Mouse (Mus musculus): ENCODE results near the gene Trpm3. TPM values are rescaled to one million over a fixed set of nuclear protein-coding genes. Genes with fewer than 3 reads are reported as not detected.

Gene Trpm3
- total and polyA plus RNA-seq, 2 experiments, result not detected

- Histone ChIP-seq H3K79me2 (ENCODE audit: control insufficient read depth, insufficient read depth, low read length) (no peaks in the 10 kb centered on the region), H3K27ac (replicated peaks; ENCODE audit: insufficient read depth, low read depth, low read length) (no peak overlapping the region), H3K4me3 (ENCODE audit: insufficient read depth, low read depth, low read length) (no peak overlapping the region), H3K9ac (ENCODE audit: low read depth, low read length) (no peak overlapping the region), H3K27me3 (ENCODE audit: control insufficient read depth, insufficient read depth, low read length) (no peaks in the 10 kb centered on the region), H3K4me1 (ENCODE audit: control insufficient read depth, insufficient read depth, low read length) (no peaks in the 10 kb centered on the region), H3K36me3 (ENCODE audit: control insufficient read depth, insufficient read depth, low read length) (no peaks in the 10 kb centered on the region)
- TF ChIP-seq POLR2A (IDR thresholded peaks at IDR 0.05; ENCODE audit: extremely low read depth, insufficient read depth, low read length) (no peak), CTCF (IDR thresholded peaks at IDR 0.05; ENCODE audit: low read depth, low read length) (no peak)
- WGBS, result 86% methylated on average over 7 of the region's 7 CpGs
- no peak for DNase-seq (ENCODE audit: extremely low read depth, low read depth, low spot score)
Measured at GRCm38 (mm10) chr19:22780192-22780843, 641.5 kb downstream of the Trpm3 start.

GRCm38 (mm10) chr19:22781579-22781978 is 642.7 kb downstream of the Trpm3 start:
- Histone ChIP-seq H3K9ac (ENCODE audit: low read depth, low read length) (no peak overlapping the region), H3K27me3 (ENCODE audit: control insufficient read depth, insufficient read depth, low read length) (no peaks in the 10 kb centered on the region), H3K27ac (replicated peaks; ENCODE audit: insufficient read depth, low read depth, low read length) (no peak overlapping the region), H3K79me2 (ENCODE audit: control insufficient read depth, insufficient read depth, low read length) (no peaks in the 10 kb centered on the region), H3K36me3 (ENCODE audit: control insufficient read depth, insufficient read depth, low read length) (no peaks in the 10 kb centered on the region), H3K4me1 (ENCODE audit: control insufficient read depth, insufficient read depth, low read length) (no peaks in the 10 kb centered on the region), H3K4me3 (ENCODE audit: insufficient read depth, low read depth, low read length) (no peak overlapping the region)
- no peak for TF ChIP-seq POLR2A (IDR thresholded peaks at IDR 0.05; ENCODE audit: extremely low read depth, insufficient read depth, low read length)
- no peak for TF ChIP-seq CTCF (IDR thresholded peaks at IDR 0.05; ENCODE audit: low read depth, low read length)
- DNase-seq (ENCODE audit: extremely low read depth, low read depth, low spot score), result no peak

GRCm38 (mm10) chr19:22783745-22784144 is 644.9 kb downstream of the Trpm3 start:
- no peaks in the 10 kb centered on the region for H3K4me1 ChIP-seq (ENCODE audit: control insufficient read depth, insufficient read depth, low read length)
- TF ChIP-seq POLR2A (IDR thresholded peaks at IDR 0.05; ENCODE audit: extremely low read depth, insufficient read depth, low read length), result no peak
- no peaks in the 10 kb centered on the region for H3K79me2 ChIP-seq (ENCODE audit: control insufficient read depth, insufficient read depth, low read length)
- H3K4me3 ChIP-seq (ENCODE audit: insufficient read depth, low read depth, low read length), result no peak overlapping the region
- H3K27ac ChIP-seq (replicated peaks; ENCODE audit: insufficient read depth, low read depth, low read length), result no peak overlapping the region
- no peaks in the 10 kb centered on the region for H3K27me3 ChIP-seq (ENCODE audit: control insufficient read depth, insufficient read depth, low read length)
- DNase-seq (ENCODE audit: extremely low read depth, low read depth, low spot score), result no peak
- 70% methylated on average over 2 of the region's 2 CpGs for WGBS
- H3K9ac ChIP-seq (ENCODE audit: low read depth, low read length), result no peak overlapping the region
- H3K36me3 ChIP-seq (ENCODE audit: control insufficient read depth, insufficient read depth, low read length), result no peaks in the 10 kb centered on the region

- no peaks in the 10 kb centered on the region for H3K4me1 ChIP-seq (ENCODE audit: control insufficient read depth, insufficient read depth, low read length)
- no peak for DNase-seq (ENCODE audit: extremely low read depth, low read depth, low spot score)
- WGBS, result 77% methylated on average over 3 of the region's 3 CpGs
- TF ChIP-seq CTCF (IDR thresholded peaks at IDR 0.05; ENCODE audit: low read depth, low read length) (no peak), POLR2A (IDR thresholded peaks at IDR 0.05; ENCODE audit: extremely low read depth, insufficient read depth, low read length) (no peak)
- no peaks in the 10 kb centered on the region for H3K79me2 ChIP-seq (ENCODE audit: control insufficient read depth, insufficient read depth, low read length)
- no peaks in the 10 kb centered on the region for H3K27me3 ChIP-seq (ENCODE audit: control insufficient read depth, insufficient read depth, low read length)
- H3K36me3 ChIP-seq (ENCODE audit: control insufficient read depth, insufficient read depth, low read length), result no peaks in the 10 kb centered on the region
- no peak overlapping the region for H3K27ac ChIP-seq (replicated peaks; ENCODE audit: insufficient read depth, low read depth, low read length)
- no peak overlapping the region for H3K4me3 ChIP-seq (ENCODE audit: insufficient read depth, low read depth, low read length)
- H3K9ac ChIP-seq (ENCODE audit: low read depth, low read length), result no peak overlapping the region
Measured at GRCm38 (mm10) chr19:22789753-22790152, 650.9 kb downstream of the Trpm3 start.

GRCm38 (mm10) chr19:22796996-22797395 is 658.1 kb downstream of the Trpm3 start:
- Histone ChIP-seq H3K4me1 (ENCODE audit: control insufficient read depth, insufficient read depth, low read length) (no peaks in the 10 kb centered on the region), H3K36me3 (ENCODE audit: control insufficient read depth, insufficient read depth, low read length) (no peaks in the 10 kb centered on the region), H3K27ac (replicated peaks; ENCODE audit: insufficient read depth, low read depth, low read length) (no peak overlapping the region), H3K27me3 (ENCODE audit: control insufficient read depth, insufficient read depth, low read length) (no peaks in the 10 kb centered on the region), H3K4me3 (ENCODE audit: insufficient read depth, low read depth, low read length) (no peak overlapping the region), H3K79me2 (ENCODE audit: control insufficient read depth, insufficient read depth, low read length) (no peaks in the 10 kb centered on the region), H3K9ac (ENCODE audit: low read depth, low read length) (no peak overlapping the region)
- DNase-seq (ENCODE audit: extremely low read depth, low read depth, low spot score), result no peak
- TF ChIP-seq CTCF (IDR thresholded peaks at IDR 0.05; ENCODE audit: low read depth, low read length) (no peak), POLR2A (IDR thresholded peaks at IDR 0.05; ENCODE audit: extremely low read depth, insufficient read depth, low read length) (no peak)
- 88% methylated on average over 2 of the region's 2 CpGs for WGBS

GRCm38 (mm10) chr19:22800471-22800870 is 661.6 kb downstream of the Trpm3 start:
- WGBS, result 46% methylated on average over 5 of the region's 5 CpGs
- Histone ChIP-seq H3K27ac (replicated peaks; ENCODE audit: insufficient read depth, low read depth, low read length) (no peak overlapping the region), H3K27me3 (ENCODE audit: control insufficient read depth, insufficient read depth, low read length) (no peaks in the 10 kb centered on the region), H3K36me3 (ENCODE audit: control insufficient read depth, insufficient read depth, low read length) (no peaks in the 10 kb centered on the region), H3K4me1 (ENCODE audit: control insufficient read depth, insufficient read depth, low read length) (no peaks in the 10 kb centered on the region), H3K9ac (ENCODE audit: low read depth, low read length) (no peak overlapping the region), H3K79me2 (ENCODE audit: control insufficient read depth, insufficient read depth, low read length) (no peaks in the 10 kb centered on the region), H3K4me3 (ENCODE audit: insufficient read depth, low read depth, low read length) (no peak overlapping the region)
- no peak for TF ChIP-seq POLR2A (IDR thresholded peaks at IDR 0.05; ENCODE audit: extremely low read depth, insufficient read depth, low read length)
- no peak for TF ChIP-seq CTCF (IDR thresholded peaks at IDR 0.05; ENCODE audit: low read depth, low read length)
- no peak for DNase-seq (ENCODE audit: extremely low read depth, low read depth, low spot score)

All from liver, adult 2 months (tissue).